Mouse (Mus musculus) brain, embryonic 14.5 days (tissue): ENCODE measurements around the gene Prss50.

ENCODE experiments used
- CTCF ChIP-seq: fragments of 200-500 bp; IDR thresholded peaks from 2 replicates; pipeline ENCODE4 v1.5.1; 2012; ENCODE audit warnings: inconsistent platforms, mild to moderate bottlenecking, moderate library complexity, borderline replicate concordance; ENCODE audit not compliant: insufficient read depth, insufficient read length; ENCODE audit errors: extremely low read depth
- POLR2A ChIP-seq: fragments of 200-500 bp; IDR thresholded peaks from 2 replicates; pipeline ENCODE4 v1.6.1; 2012; ENCODE audit warnings: mild to moderate bottlenecking, inconsistent platforms, borderline replicate concordance; ENCODE audit not compliant: poor library complexity, insufficient read depth, insufficient read length, severe bottlenecking; ENCODE audit errors: extremely low read depth

DNA sequence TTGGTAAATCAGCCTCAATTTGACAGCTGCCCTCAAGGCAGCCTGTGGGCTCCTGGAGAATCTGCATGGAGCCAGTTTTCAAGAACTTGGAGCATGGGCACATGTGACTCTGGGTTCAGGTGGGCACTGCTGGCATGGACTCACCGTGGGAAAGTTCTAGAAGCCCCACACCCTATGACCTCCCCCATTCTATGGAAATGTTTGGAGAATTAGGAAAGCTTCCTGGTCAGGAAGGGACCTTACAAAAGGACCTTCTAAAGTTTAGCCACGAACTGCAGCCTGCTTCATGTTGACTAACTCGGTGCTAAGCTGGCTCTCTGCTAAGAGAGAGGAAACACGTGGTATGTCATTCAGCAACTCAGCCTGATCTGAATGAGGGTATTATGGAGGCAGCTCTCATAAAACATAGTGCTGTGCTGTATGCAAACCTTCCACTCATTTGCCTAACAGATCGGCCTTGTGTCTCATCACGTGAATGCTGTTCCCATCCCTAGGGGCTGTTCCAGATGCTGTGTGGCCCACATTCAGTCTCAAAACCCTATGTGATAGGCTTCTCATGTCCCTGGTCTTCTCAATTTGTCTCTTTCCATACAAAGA lies 51.7 kb downstream of the Prss50 start:
- no peak for TF ChIP-seq CTCF
- TF ChIP-seq POLR2A = no peak
